Mouse (Mus musculus) liver (tissue): ENCODE measurements around the gene Flt3.

Experiments
- DNase-seq: peaks from one replicate; pipeline ENCODE4 v3.0.0-alpha.2; 2020; ENCODE audit warnings: mixed read lengths

Gene Flt3

GRCm38 (mm10) chr5:147406135-147406534, 5.8 kb upstream of the Flt3 start:
- no peak for DNase-seq

GRCm38 (mm10) chr5:147402505-147402904, 2.2 kb upstream of the Flt3 start:
- peak; percentile 67 for DNase-seq

DNA sequence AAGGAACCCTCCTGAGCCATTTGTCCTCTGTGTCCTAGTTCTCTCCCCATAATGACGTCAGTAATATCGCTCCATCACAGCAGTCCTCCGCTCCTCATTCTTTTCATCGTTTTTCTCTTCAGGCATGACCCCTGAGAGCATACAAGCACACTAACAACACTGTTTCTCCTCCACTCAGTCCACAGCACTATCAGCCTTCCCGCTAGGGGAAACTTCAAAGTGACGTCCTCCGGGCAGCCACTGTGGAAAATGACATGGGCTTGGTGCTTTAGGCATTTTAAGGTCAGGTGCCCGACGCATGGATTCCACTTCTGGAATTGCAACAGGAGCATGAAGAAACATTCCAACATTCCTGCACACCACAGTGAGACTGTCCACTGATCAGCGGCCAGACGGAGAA, 735 bp upstream of the Flt3 start:
- no peak for DNase-seq

DNA sequence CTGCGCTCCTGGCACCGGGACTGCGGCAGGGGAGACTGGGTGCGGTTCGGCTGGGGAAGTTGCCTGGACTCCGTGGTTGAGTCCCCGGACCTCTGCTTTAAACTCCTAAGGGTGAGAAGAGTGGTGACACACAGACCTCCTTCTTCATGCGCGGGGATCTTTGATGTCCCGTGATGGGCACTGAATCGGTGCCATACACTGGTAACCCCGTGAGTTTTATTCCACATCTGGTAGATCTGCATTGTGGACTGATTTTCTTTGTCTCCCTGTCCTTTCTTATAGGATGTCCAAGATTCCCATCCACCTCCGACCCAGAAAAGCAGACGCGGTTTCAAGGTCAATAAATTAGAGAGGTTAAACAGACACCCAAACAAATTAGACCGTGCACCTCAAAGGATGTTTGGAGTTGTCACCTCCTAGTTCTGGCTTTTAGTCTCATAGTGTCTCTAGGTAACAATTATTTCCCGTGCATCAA, 253 bp upstream of the Flt3 start:
- DNase-seq, result no peak

GRCm38 (mm10) chr5:147395050-147395449, 5.2 kb downstream of the Flt3 start:
- peak; percentile 18 for DNase-seq

- DNase-seq, result no peak
Measured at GRCm38 (mm10) chr5:147392667-147393213, 7.5 kb downstream of the Flt3 start.

DNA sequence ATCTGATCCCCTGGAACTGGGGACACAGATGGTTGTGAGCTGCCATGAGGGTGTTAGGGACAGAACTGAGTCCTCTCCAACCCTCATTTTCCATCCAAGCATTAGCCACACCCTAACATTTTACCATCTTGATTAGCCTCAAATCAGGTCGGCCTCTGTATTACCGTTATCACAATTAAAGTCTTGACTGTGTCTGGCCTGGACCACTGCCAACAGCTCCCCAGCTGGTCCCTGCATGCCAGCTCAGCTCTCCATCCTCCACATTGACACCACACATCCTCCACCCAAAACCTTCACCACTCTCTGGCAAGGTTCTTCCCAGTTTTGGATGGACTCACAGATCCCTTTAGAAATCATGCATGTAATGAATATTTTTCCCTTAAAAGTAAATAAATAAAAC, 9.5 kb downstream of the Flt3 start:
- peak; percentile 36 for DNase-seq

DNA sequence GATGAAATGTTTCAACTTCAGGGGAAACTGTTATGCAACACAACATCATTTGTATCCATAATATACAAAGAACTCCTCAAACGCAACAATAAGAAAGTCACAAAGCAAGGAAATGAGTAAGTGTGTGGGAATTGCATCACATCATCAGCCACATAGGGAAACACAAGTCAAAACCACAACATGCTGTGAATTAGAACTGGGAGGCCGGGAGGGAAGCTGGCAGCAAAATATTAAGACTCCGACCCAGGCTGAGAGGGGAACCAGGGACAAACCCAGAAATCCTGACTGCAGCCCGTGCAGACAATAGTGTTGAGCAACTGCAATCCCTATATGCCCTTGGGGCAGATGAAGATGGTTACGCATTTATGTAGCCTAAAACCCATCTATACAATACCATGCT, 11.2 kb downstream of the Flt3 start:
- no peak for DNase-seq

- DNase-seq, result peak; percentile 71
Measured at GRCm38 (mm10) chr5:147388376-147389008, 11.8 kb downstream of the Flt3 start.

GRCm38 (mm10) chr5:147386865-147387264, 13.4 kb downstream of the Flt3 start:
- peak; percentile 63 for DNase-seq

DNA sequence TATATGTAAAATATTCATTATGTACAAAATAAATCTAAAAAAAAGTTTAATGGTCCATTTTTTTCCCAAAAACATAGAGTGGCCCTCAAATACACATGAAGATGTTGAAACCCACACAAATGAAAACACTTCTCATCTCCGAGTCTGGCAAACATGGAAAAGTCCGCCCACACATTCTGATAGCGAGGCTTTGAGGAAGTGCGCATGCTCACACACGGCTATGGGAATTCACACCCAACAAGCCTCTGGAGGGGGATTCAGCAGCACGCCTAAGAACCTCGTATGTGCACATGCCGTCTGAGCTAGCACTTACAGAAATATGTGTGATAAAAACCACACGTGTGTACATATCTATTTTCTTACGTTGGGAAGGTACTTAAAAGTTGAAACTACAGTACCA, 18.9 kb downstream of the Flt3 start:
- DNase-seq, result no peak

- no peak for DNase-seq
Measured at GRCm38 (mm10) chr5:147379481-147379880, 20.8 kb downstream of the Flt3 start.

GRCm38 (mm10) chr5:147370276-147370675, 30.0 kb downstream of the Flt3 start:
- DNase-seq, result no peak

- no peak for DNase-seq
Measured at GRCm38 (mm10) chr5:147368221-147368620, 32.1 kb downstream of the Flt3 start.

GRCm38 (mm10) chr5:147365995-147366765, 34.1 kb downstream of the Flt3 start:
- peak; percentile 28 for DNase-seq

DNA sequence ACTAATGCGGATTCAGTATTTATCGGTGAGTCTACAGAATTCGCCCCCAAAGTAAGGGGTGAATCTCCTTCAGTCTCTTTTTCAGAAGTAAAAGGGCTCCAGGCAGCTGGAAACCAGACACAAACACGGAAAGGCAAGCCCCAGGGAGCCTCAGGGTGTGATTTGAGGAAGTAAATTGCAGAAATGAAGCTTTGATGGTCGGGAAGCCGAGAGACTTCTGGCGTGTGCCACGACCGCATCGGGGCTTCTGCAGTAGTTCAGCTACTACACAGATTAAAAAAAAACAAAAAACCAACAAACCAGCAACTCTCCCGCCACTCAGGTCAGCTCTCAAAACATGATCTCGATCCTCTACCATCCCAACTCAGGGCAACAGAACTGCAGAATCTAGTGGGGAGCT, 37.2 kb downstream of the Flt3 start:
- DNase-seq, result peak; percentile 17

GRCm38 (mm10) chr5:147358481-147358880, 41.8 kb downstream of the Flt3 start:
- no peak for DNase-seq

DNA sequence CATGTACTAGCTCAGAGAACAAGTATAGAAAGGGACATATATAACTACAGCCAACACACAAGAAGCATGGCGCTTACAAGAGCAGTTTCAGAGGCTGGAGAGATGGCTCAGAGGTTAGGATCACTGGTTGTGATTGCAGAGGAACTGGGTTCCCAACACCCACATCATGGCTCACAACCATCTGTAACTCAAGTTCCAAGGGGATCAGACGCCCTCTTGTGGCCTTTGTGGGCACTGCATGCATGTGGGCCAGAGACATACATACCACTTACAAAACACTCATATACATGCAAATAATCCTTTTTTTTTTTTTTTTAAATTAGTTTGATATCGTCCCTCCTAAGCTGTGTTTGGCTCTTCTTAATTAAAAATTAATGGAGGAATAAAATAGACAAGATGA, 42.8 kb downstream of the Flt3 start:
- DNase-seq, result peak; percentile 59

DNA sequence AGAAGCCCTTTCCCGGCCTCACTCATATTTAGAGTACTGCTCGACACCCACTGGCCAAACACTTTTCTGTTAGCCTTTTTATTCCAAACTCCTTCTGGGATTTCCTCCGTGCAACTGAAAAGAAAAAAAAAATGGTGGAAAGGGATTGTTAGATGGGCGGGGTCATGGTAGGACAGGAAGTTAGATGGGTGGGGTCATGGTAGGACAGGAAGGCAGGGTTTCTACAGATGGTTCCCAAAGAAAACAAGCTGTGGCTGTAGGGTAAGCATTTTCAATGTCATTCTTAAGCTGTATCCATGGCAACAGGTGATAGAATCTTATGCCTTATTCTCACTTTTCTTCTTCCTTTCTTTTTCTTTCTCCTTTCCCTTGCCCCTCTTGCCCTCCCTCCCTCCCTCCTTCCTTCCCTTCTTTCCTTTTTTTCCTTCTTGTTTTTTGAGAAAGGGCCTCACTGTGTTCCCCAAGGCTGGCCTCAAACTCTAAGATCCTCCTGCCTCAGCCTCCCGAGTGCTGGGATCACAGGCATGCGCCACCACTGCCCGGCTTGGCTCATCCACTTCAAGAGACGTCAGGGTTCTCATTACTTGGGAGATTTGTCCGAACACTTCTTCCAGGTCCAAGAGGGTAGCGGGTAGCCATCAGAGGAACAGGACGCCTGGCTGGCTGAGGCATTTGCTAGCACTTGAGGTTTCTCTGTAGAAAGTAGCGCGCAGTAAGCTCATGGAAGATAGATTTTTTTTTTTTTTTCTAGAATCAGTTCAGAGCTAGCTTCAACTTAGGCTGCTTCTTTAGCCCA, 43.8 kb downstream of the Flt3 start:
- no peak for DNase-seq

- DNase-seq, result no peak
Measured at GRCm38 (mm10) chr5:147355788-147356187, 44.5 kb downstream of the Flt3 start.

DNA sequence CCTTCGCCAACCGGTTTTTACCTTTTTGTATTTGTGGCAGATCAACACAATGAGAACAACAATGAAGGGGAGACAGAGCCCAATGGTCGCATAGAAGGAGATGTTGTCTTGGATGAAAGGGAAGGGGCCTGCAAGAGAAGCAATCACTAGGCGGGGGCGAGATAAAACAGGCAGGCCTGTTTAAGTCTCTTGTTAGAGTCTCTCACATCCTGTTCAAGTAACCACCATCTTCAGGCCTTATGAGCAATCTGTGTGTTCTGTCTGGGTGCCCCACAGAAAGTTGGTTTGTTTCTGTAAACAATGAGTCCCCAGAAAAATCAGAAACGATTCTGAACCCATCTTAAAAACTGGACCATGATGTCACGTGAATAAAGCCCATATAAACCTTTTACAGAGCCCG, 45.3 kb downstream of the Flt3 start:
- DNase-seq, result no peak

GRCm38 (mm10) chr5:147354161-147354780, 46.0 kb downstream of the Flt3 start:
- DNase-seq, result no peak

GRCm38 (mm10) chr5:147351931-147352330, 48.4 kb downstream of the Flt3 start:
- no peak for DNase-seq
